In genomic region chr15:42911357-42911756, GRCm38 (mm10) we compare ENCODE assay signal across 29 mouse cellular contexts.
DNase-seq lines count a peak whose midpoint lies in the region; ATAC-seq lines count a peak whose summit lies in the region.
"Had no signal": no experiment of that assay in that cellular context is flagged by ENCODE, and none has a peak within 500 bp of the region (broad histone marks: within the 10 kb centered on the region; RNA-seq: fewer than 3 reads in every experiment).

No protein-coding gene starts in this region.

- no peaks in the 10 kb centered on the region for H3K27me3 ChIP-seq in neural tube, embryonic 15.5 days (replicated peaks)
- H3K27me3 ChIP-seq in midbrain, embryonic 10.5 days (ENCODE audit: low read depth, poor library complexity, severe bottlenecking) = no peaks in the 10 kb centered on the region
- H3K27me3 ChIP-seq: forebrain, embryonic 13.5 days; heart, embryonic 13.5 days; hindbrain, embryonic 12.5 days; hindbrain, embryonic 15.5 days; Patski had no signal

- H3K9me3 ChIP-seq in neural tube, embryonic 15.5 days (replicated peaks) = no peaks in the 10 kb centered on the region
- H3K9me3 ChIP-seq in midbrain, embryonic 10.5 days (replicated peaks) = no peaks in the 10 kb centered on the region
- H3K9me3 ChIP-seq: embryonic facial prominence, embryonic 10.5 days; embryonic facial prominence, embryonic 13.5 days; forebrain, embryonic 13.5 days; heart, embryonic 10.5 days; heart, embryonic 13.5 days; hindbrain, embryonic 12.5 days; hindbrain, embryonic 15.5 days had no signal

- H3K9ac ChIP-seq in neural tube, embryonic 15.5 days (replicated peaks) = no peak overlapping the region
- H3K9ac ChIP-seq: embryonic facial prominence, embryonic 13.5 days; forebrain, embryonic 13.5 days; heart, embryonic 13.5 days; hindbrain, embryonic 12.5 days; hindbrain, embryonic 15.5 days had no signal

- H3K36me3 ChIP-seq in neural tube, embryonic 15.5 days = no peaks in the 10 kb centered on the region
- H3K36me3 ChIP-seq in midbrain, embryonic 10.5 days = no peaks in the 10 kb centered on the region
- H3K36me3 ChIP-seq: embryonic facial prominence, embryonic 10.5 days; embryonic facial prominence, embryonic 13.5 days; heart, embryonic 10.5 days; heart, embryonic 13.5 days; hindbrain, embryonic 12.5 days; hindbrain, embryonic 15.5 days had no signal

- H3K4me3 ChIP-seq in neural tube, embryonic 15.5 days (replicated peaks) = no peak overlapping the region
- H3K4me3 ChIP-seq in midbrain, embryonic 10.5 days = no peak overlapping the region
- H3K4me3 ChIP-seq: embryonic facial prominence, embryonic 10.5 days; embryonic facial prominence, embryonic 13.5 days; erythroblast, embryonic 14.5 days; forebrain, embryonic 13.5 days; gastrocnemius, adult 2 months; heart, embryonic 10.5 days; heart, embryonic 13.5 days; hindbrain, embryonic 12.5 days; hindbrain, embryonic 15.5 days had no signal

- H3K4me1 ChIP-seq in neural tube, embryonic 15.5 days = peaks cover 4% of the 10 kb centered on the region; the same call in 1 of the 2 replicates
- H3K4me1 ChIP-seq in midbrain, embryonic 10.5 days = peaks cover 9% of the 10 kb centered on the region
- H3K4me1 ChIP-seq: embryonic facial prominence, embryonic 13.5 days; forebrain, embryonic 13.5 days; heart, embryonic 13.5 days; hindbrain, embryonic 12.5 days; hindbrain, embryonic 15.5 days had no signal

- no peak overlapping the region for H3K27ac ChIP-seq in neural tube, embryonic 15.5 days (replicated peaks)
- H3K27ac ChIP-seq in midbrain, embryonic 10.5 days (replicated peaks) = no peak overlapping the region
- H3K27ac ChIP-seq: embryonic facial prominence, embryonic 10.5 days; embryonic facial prominence, embryonic 13.5 days; forebrain, embryonic 13.5 days; gastrocnemius, adult 2 months; heart, embryonic 10.5 days; heart, embryonic 13.5 days; hindbrain, embryonic 12.5 days; hindbrain, embryonic 15.5 days had no signal

- peak; percentile 45; the same call in 1 of the 2 replicates for ATAC-seq in megakaryocyte, adult 5-6 weeks (ENCODE audit: poor library complexity, severe bottlenecking)
- no peak for ATAC-seq in neural tube, embryonic 15.5 days (ENCODE audit: low FRiP score)
- ATAC-seq: forebrain, embryonic 13.5 days; forebrain, embryonic 16.5 days; intestine, postnatal 0 days; Patski had no signal

- DNase-seq in 416B (ENCODE audit: low read depth) (peak; percentile 20), MEL-GATA-1-ER (ENCODE audit: extremely low read depth, low read depth) (peak; percentile 46)
- no peak for DNase-seq in kidney, postnatal 36 days
- DNase-seq in midbrain, embryonic 10.5 days (ENCODE audit: low spot score) = no peak
- DNase-seq: adrenal gland, postnatal 10 days; adrenal gland, postnatal 36 days; B cell, adult 2 months; cerebellum, adult 11 months; cerebellum, adult 2 months; cerebellum, adult 9-11 months; cerebellum, postnatal 25 days; embryo, embryonic 11 days; gastrocnemius, adult 2 months; gastrocnemius, postnatal 14 days; heart, adult 18-20 months; heart, postnatal 14 days had no signal

- H3K4me2 ChIP-seq in neural tube, embryonic 15.5 days = no peak overlapping the region
- H3K4me2 ChIP-seq: embryonic facial prominence, embryonic 13.5 days; forebrain, embryonic 13.5 days; heart, embryonic 13.5 days; hindbrain, embryonic 12.5 days; hindbrain, embryonic 15.5 days had no signal

- WGBS in neural tube, embryonic 15.5 days = 94% methylated on average over 2 of the region's 2 CpGs
- WGBS in midbrain, embryonic 10.5 days = 89% methylated on average over 2 of the region's 2 CpGs

Comparison
In these comparisons a context has a peak if more than half of its experiments do, and no peak if none do; other contexts are left out.
1. DNase-seq: peak in 416B (single experiment) and MEL-GATA-1-ER (single experiment); none in kidney, postnatal 36 days (0 of 2) and midbrain, embryonic 10.5 days (single experiment).